Mouse (Mus musculus) ES-E14 (cell line): ENCODE measurements around the gene Anapc2.

Source experiments
- HCFC1 ChIP-seq: IDR thresholded peaks from 2 replicates; pipeline ENCODE4 v1.6.1; 2012; ENCODE audit warnings: low read length, inconsistent platforms, borderline replicate concordance; ENCODE audit not compliant: insufficient read depth
- MAFK ChIP-seq: IDR thresholded peaks from 2 replicates; pipeline ENCODE4 v1.6.1; 2014; ENCODE audit warnings: mild to moderate bottlenecking, low read depth, low read length, inconsistent platforms; ENCODE audit not compliant: insufficient read depth

GRCm38 (mm10) chr2:25228431-25228889 lies 43.8 kb upstream of the Anapc2 start:
- TF ChIP-seq HCFC1, result peak; percentile 71; the same call in 1 of the 2 replicates
- 0 out of 2 replicates have a peak, but pooled peaks have one; percentile 20 for TF ChIP-seq MAFK
